Mouse (Mus musculus) adrenal gland, postnatal 14 days (tissue): ENCODE data around the gene Ccdc157. TPM values are rescaled to one million over a fixed set of nuclear protein-coding genes. Genes with fewer than 3 reads are reported as not detected.
"Not testable (repeated sequence)": the region's sequence is repeated elsewhere in the genome, so short reads cannot be mapped to it uniquely, and the experiment has no call there.

Experiments used
- DNase-seq: peaks from one replicate; pipeline ENCODE4 v3.0.0; 2021; ENCODE audit warnings: mixed read lengths
- long read RNA-seq, 2 experiments: library from polyadenylated mRNA; stranded (forward); transcript quantifications; one replicate each; pipeline ENCODE4 v2.0.0; 2021
- total RNA-seq: library from RNA; stranded (reverse); gene quantifications from 2 replicates; pipeline ENCODE4 v1.2.3, GENCODE M21; 2021

The Ccdc157 gene
- total RNA-seq: 8.7 and 11.5 TPM in 2 replicates
- long read RNA-seq, experiment 1, full-length matches to known transcripts: 1 of 1 reads
- long read RNA-seq, experiment 1, partial matches to known transcripts: 0 of 1 reads
- long read RNA-seq, experiment 1, other reads (novel, unspliced or antisense): 0 of 1 reads
- long read RNA-seq, experiment 2, full-length matches to known transcripts: 2 of 7 reads
- long read RNA-seq, experiment 2, partial matches to known transcripts: 1 of 7 reads
- long read RNA-seq, experiment 2, other reads (novel, unspliced or antisense): 4 of 7 reads

DNA sequence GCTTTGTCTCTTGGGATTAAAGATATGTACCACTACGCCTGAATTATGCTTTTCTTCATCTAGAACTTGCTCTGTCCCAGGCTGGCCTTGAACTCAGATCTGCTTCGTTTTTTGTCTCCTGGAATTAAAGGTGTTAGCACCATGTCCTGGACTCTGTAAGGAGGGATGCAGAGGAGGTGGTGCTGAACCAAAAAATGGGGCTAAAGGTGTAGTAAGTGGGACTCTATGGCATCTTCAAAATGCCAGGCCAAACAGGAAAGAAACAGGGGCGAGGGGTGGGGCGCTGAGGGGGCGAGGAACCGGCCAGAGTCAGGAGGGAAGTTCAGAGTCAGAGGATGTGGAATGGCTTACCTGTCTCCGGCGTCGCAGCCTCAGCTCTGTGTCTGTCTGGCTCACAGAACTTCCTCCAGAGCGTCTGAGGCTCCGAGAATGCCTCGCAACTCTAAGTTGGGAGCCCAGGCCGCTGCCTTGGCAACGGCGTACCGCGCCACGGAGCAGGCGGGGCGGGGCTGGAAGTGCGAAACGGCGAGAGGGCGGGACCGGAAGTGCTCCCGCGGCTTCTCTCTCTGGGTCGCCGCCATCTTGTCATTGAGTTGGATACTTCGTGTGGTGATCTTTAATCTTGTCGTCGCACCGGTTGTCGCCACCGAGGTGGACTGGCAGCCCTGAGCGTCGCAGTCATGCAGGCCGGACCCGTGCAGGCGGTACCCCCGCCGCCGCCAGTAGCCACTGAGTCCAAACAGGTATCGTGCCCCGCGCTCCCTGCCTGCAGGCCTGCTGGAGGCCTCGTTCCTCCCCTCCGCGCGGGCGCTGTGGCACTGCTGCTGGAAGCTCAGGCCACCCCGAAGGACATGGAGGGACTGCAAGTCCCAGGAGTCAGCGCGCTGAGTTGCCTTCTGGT is at the start of gene Ccdc157, which contains the start of gene Sf3a1:
Ccdc157 (minus strand) TSS at position 486 of the 901 bp plus-strand sequence.
Sf3a1 (plus strand) TSS at position 543 of the 901 bp plus-strand sequence.
- DNase-seq: peak; percentile 97

DNA sequence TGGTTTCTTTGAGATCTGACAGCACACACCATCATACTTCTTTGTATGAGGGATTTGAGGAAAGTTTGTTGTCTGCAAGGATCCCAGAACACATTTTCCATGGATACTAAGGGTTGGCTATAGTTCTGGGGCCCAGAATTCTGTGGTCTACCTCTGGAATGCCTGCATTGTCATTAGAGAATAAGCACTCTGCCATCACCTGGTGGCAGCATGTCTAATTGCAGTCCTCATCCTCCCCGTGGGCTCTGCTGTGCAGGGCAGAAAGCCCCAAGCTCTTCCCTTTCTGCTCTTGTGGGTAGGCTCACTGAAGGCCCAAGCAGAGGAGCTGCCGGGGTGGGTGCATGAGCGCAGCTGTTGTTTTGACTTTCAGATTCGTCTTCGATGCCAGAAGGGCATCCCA is 49.5 kb upstream of the Ccdc157 start:
- DNase-seq: no peak

DNA sequence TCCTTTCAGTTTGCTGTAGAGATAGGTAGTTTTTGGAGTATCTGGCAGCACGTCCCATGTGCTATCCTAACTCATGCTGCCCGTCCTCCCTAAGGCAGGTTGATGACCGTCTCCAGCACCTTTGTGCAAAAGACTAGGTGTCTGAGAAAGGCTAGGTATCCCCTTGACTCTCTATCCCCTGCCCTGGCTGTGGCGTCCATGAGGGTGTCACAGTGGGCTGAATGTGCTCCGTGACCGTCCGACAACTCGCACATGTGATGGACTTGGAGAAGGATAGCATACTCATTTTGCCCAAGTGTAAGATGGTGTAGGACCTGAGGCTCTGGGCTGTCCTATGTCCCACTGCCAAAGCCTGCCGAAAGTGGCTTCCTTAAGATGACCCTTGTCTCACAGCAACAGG is 47.6 kb upstream of the Ccdc157 start:
- no peak for DNase-seq

DNA sequence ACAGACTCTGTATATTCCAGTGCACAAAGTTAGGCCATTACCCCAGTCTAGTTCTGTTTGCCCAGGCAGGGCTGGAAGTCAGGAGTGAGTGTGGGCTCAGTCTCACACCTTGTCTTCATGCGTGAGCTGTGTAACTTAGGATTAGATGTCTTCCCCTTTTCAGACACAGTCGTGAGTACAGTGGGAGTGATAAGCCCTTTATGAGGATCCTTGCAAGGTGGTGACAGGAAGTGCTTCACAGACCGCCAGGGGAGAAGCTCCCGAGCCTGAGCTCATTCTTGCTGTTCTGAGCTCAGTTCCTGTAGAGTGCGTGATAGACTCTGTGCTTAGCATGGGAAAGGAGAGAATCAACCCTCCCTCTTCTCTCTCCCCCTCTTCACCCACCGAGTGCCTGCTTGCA is 46.5 kb upstream of the Ccdc157 start:
- no peak for DNase-seq

DNA sequence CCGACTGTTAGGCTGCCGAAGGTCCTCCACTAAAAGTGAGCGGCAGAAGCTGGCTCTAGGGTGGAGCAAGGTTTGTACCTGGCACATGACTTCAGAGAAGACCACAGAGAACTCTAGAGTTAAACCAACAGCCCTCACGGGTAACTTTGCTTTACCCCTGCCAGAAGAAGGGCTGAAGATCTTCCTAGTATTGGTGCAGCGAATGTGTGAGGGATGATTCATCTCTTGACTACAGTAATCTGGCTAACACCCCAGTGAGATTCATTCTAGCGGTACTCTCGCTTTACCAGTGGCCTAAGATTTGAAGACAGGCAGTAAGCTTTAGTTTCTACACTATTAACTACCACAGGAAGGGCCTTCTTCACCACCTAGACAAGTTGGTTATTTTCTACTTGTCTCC is 45.9 kb upstream of the Ccdc157 start:
- DNase-seq: no peak

DNA sequence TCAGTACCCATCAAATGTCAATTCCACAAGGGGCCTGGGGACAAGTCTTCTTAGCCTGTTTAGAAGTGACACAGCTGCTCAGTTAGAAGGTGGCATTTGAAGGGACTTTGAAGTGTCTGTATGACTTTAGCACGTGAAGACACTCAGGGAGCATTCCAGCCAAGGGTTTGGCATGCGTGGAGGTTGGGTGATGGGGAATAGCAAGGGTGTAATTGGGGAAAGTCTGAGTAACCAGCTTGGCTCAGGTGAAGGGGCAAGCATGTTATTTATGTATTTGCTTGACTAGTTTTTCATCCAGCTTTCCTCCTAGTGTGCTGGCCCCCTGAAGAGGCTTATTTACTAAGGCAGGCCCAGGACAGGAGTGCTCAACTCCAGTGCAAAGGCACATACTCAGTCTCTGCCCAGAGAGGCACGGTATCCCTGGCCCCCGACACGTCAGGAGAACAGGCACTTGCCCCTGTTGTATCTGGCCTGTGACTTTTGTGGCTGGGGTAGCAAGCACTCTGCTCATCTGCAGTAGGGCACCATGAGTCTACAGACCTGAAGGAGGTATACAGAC is 45.1 kb upstream of the Ccdc157 start:
- no peak for DNase-seq

DNA sequence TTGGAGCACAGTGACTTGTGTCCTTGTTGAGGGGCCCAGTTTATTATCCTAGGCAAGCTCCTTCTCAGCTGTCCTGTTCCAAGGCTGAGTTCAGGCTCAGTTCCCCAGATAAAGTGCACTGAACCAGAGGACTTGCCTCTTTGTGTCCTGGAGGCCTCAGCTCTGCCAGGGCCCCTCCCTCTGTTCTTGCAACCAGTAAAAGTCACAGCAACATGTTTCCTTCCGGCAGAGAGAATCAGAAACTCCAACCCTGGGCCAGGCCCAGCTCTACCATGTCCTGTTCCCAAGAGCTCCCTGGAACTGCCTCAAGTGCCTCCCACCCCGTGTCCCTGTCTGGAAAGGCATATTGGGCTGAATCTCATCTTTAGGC is 43.6 kb upstream of the Ccdc157 start:
- peak; percentile 83 for DNase-seq

DNA sequence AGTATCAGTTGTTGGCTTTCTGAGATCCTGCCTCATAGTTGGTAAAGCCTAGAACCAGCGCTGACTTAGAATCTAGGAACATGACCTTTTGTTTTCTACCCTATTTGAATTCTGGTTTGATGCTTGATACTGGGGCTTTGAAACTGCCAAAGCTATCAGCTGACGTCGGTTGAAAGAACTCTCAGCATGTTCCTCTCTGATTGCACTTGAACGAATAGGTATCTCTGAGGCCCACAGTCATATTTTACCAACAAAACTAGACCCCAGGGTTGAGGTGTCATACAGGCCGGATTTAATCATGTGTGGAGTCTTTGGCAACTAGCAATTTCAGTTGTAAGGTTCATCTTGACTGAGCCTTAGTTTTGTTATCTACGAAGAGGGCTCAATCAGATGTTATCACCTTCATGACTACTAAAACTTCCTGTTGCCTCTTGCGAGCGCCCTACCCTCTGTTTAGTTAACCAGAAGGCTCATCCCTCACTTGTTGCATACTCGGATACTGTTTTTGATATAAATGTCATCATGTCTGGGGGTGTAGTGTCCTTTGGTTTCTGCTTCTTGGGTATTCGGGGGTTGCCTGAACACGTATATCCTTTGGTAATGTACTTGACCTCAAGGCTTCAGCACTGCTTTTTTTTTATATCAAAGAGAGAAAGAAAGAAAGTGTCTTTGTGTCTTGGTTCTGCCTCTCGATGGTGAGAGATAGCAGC is 43.1 kb upstream of the Ccdc157 start:
- no peak for DNase-seq

DNA sequence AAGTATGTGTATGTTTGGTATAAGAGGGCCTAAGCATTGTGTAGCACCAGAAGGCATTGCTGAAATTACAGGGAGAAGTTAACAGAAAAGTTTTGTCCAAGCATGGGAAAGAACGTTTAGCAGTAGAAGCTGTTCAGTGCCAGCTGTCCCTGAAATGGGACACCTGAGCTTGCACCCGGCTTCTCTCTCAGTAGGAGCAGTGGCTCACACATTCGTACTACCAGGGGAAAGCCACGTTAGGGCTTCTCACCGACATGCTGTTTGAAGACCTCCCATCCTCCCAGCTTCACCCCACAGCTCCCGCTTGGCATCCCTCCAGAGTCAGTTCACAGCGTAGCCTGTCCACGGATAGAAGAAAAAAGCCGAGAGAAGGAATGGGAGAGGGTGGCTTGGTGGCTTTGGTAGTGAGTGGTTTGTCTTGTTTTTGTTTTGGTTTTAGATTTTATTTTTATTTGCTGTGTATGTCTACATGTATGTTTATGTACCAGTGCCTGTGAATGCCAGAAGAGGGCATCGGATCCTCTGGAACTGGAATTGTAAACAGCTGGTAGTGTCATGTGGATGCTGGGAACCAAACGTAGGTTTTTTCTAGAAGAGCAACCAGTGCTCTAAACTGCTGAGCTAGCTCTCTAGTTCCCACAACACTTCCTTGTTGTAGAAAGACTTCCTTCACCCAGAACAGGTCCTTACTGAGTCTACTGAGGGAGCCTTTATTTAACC is 42.0 kb upstream of the Ccdc157 start:
- DNase-seq: no peak

DNA sequence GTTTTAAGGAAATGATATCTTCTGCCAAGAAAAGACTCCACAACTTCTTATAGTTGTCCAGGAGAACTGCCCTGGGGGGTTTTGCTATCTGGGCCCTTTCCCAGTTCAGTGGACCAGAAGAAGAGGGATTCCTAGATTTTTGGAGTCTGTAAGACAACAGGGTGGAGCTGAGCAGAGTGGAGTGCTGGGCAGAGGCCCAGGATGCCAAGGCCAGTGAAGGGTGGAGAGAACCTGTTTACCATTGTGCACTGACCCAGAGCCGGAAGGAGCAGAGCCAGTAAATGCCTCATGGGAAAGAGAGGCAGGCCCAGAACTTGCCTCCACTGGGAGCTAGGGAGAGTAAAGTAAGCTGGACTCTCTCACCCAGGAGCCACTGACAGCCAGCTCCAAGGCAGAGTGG is 37.6 kb upstream of the Ccdc157 start:
- peak; percentile 55 for DNase-seq

DNA sequence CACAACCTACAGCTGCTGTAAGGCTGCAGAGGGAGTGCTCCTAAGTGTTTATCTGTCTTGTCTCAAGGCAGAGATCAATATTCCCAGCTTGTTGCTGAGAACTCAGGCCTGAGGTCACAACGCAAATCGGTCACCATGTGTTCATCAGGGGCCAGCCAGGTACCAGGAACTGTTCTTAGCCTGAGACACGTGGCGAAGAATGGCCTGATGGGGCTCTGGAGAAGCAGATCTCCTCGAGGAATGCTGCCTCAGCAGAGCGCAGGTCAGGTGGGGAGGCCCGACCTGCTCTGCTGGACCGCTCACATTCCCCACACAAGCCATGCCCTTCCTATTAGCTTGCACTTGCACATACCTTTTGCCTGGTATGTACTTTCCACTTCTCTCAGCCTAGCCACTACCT is 36.5 kb upstream of the Ccdc157 start:
- DNase-seq: no peak

DNA sequence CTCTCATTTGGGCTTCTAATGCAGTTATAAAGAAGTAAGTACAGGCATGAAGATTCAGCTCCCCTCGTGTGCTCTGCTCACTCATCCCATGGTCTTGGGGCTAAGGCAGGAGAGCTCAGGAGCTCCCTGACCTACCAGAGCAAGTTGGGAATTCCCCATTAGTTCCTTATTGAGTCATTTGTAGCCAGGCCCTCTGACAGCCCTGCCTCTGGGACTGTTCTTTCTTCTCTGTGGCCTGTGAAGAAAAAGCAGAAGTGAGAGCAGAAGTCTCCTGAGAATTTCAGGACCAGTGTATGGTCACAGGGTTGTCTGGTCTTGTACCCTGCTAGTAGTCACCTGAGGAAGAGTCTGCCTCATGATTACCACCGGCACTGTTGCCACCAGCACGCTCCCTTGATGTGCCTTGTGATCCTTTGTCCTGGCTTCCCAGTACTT is 35.5 kb upstream of the Ccdc157 start:
- no peak for DNase-seq

DNA sequence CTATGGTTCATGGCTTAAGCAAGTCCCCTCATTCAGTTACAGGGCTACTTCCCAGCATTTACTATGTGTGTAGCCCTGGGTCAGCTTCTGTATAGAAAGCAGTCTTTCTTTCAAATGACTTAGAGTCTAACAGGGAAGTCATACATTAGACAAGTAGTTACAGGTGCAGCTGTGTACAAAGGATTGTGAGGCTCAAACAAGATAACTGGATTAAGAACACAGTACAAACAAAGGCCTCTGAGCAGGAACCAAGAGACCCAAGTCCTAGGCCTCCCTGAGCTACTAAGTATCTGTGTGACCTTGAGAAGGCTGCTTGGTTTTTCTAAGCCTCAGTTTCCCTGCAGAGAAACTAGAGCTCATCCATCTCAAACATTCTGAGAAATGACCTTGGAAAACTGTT is 33.3 kb upstream of the Ccdc157 start:
- no peak for DNase-seq

DNA sequence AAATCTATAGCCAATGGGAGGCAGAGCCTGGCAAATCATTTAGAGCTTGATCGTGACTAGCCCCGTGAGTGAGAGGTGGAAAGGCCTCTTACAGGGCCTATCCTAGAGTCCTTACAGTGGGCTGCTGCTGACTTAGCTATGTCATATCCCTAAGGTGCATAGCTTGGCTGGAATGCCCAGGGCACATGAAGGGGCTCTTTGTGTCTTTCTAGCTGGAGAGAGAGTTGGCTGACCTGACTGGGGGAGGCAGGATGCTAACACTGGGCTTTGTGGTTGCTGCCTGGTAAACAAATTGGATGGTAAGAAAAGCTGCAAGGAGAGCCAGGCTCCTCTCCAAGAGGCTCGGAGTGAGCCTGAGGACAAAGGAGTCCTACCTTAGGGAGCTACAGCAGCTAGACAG is 32.7 kb upstream of the Ccdc157 start:
- no peak for DNase-seq

DNA sequence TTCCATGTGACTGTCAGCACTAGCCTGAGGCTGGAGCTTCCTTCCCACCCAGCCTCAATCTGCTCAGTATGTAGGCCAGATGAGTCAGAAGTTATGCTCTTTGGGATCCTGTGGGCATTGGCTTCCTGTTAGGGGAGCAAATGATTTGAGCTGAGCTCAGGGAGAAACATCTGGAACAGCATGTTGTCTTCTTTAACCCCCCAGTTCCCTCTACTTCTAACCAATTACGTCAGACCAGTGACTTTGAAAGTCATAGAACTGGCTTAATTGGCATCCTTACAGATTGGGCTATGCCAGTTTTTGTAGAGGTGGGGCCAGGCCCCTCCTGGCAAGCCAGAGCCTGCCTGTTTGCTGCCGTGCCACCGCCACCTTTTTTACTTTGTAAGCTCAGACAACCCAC is 30.6 kb upstream of the Ccdc157 start:
- peak; percentile 36 for DNase-seq

DNA sequence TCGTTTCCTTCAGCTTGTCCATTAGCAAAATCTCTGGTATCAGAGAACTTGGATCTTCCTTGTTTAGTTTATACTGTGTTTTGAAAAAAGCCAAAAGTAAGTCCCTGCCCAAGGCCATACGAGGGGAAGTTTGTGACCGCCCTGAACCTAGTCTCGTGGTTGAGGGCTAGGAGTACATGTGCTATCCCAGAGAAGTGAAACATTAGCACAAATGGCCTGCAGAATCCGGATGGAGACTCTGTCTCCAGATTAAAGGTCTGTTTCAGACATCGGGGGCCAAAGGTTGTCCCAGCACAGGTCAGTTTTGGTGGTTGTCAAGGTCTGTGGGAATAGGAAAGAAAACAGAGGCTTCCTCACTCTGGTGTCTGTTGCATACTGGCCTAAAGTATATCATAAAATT is 29.1 kb upstream of the Ccdc157 start:
- no peak for DNase-seq

DNA sequence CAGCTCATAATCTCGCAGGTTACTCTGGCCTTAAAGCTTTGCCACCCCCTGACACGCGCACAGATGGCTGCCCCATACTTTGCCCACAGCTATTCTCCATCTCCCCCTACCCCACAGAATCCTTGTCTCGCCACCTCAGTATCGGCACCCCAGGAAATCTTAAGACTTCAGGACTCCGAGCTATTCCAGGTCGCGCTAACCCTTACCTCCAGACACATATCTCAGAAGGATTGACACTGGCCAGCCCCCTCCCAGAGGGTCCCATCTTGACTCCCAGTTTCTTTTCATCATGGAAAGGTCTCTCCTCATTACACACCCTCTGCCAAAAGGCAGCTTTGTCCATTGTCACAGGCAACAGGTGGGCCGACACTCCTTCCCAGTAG is 27.2 kb upstream of the Ccdc157 start:
- no peak for DNase-seq

DNA sequence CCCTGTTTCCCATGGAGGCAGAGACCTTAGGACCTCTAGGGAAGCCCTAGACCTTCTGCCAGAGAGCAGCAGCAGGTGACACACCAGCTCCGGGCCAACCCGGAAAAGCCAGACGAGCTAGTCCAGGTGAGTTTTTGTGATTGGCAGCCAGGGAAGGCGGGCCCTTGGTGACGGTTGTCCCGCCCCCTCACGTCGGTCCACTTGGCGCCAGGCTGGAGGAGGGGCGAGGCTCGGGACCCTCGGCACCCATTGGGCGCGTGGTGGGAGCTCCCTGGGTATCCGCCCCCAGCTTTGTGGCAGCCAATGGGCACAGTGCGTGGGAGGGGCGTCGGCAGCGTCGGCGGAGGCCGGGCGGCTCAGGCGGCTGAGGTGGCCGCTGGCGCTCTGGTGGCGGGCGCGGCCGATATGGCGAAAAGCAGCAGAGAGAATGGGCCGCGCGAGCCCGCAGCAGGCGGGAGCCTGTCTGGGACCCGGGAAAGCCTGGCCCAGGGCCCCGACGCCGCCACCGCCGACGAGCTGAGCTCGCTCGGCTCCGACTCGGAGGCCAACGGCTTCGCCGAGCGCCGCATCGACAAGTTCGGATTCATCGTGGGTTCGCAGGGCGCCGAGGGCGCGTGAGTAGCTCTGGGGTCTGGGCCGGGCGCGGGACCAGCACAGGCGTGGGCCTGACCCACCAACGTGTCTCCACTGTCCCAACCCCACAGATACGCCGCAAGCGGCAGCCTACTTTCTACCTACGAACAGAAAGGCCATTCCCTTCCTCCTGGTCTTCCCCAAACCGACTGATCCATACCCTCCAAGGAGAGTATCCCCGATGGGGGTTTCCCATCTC is 26.6 kb upstream of the Ccdc157 start, which contains the start of gene Tbc1d10a:
Tbc1d10a (plus strand) TSS at position 304 of the 832 bp plus-strand sequence.
- DNase-seq: peak; percentile 99

DNA sequence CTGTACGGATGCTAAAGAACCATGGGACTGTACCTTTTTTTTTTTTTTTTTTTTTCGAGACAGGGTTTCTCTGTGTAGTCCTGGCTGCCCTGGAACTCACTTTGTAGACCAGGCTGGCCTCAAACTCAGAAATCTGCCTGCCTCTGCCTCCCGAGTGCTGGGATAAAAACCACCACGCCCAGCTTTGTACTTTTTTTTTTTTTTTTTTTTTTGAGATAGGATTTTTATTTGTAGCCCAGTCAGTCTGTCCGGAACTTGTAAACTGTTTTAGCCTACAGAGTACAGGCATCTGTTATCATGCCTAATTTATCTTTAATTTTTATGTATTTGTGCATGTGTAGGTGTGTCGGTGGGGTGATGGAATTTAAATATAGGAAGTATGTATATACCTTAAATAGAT is 25.4 kb upstream of the Ccdc157 start:
- not testable (repeated sequence) for DNase-seq

DNA sequence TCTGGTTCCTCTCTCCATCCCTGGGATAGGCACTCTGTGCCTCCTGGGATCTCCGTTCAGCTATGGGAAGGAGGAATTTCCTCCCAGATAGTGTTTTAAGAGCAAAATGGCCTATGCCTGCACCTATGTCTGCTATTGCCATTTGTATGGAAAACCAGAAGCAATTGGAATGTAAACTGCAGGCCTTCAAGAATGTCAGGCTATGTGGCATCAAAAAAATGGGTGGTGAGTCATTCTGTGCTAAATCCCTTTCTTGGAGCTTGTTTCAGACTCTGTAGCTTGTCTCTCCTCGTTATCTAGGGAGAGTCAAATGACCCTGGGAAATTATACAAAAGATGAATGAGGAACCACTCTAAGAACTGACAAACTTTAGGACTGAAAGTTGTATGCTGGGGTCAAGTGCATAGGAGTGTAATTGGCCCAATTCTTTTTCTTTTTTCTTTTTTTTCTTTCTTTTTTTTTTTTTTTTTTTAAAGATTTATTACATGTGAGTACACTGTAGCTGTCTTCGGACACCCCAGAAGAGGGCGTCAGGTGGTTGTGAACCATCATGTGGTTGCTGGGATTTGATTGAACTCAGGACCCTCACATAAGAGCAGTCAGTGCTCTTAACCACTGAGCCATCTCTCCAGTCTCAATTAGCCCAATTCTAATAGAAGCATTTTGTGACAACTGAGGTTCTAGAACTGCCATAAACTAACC is 24.3 kb upstream of the Ccdc157 start:
- no peak for DNase-seq
